Comparison of ENCODE assay signal across 8 mouse cellular contexts in the genomic region with DNA sequence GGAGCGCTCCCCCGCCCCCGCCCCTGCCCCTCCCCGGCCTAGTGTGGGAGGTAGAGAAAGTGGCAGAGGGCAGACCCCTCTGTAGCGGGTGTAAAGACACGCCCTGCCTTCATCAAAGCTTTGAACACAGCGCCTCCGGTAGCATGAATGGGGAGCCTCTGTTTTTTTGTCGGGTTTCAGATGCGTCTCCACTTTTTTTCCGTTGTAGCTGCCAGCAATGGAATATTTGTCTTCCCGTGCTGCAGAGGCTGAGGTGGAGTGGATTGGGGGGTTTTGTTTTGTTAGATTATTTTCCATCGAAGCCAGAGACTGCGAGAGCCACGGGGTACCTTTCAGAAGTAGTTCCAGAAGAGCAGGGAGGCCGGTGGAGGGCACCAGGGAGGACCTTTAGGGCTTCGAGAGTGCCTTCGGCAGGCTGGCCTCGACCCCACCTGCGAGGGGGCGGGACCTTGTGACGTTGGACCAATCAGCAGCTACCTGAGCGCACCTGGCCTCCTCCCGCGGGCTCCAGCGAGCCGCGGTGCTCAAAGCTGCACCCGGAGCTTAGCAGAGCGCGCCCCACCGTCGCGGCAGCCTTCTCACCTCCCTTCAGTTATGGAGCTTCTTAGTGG. TPM values are rescaled to one million over a fixed set of nuclear protein-coding genes. Genes with fewer than 3 reads are reported as not detected.
A peak's percentile ranks its signal among the peaks of the same experiment; 100 is the strongest.
DNase-seq lines count a peak whose midpoint lies in the region; ATAC-seq and TF ChIP-seq lines count a peak whose summit lies in the region.

A gene (plus strand): TSS at position 527 of the 611 bp plus-strand sequence.

- TF ChIP-seq CTCF in forebrain, postnatal 0 days (IDR thresholded peaks at IDR 0.05; ENCODE audit: low read depth) = no peak
- no peak for TF ChIP-seq CTCF in small intestine, adult 2 months (IDR thresholded peaks at IDR 0.05; ENCODE audit: extremely low read depth, insufficient read length, insufficient replicate concordance, low read depth, low read length)

- H3K4me3 ChIP-seq in forebrain, postnatal 0 days (ENCODE audit: low read depth, low read length) = peak within 1 kb of the TSS; percentile 33
- peak within 1 kb of the TSS; percentile 54 for H3K4me3 ChIP-seq in lung, embryonic 15.5 days
- peak within 1 kb of the TSS; percentile 46 for H3K4me3 ChIP-seq in small intestine, adult 2 months (ENCODE audit: low read depth, low read length)

- H3K4me2 ChIP-seq in forebrain, postnatal 0 days (ENCODE audit: low read depth) = peak within 1 kb of the TSS; percentile 47
- peak within 1 kb of the TSS; percentile 78 for H3K4me2 ChIP-seq in lung, embryonic 15.5 days

- no peak for TF ChIP-seq POLR2A in small intestine, adult 2 months (IDR thresholded peaks at IDR 0.05; ENCODE audit: low read depth, low read length)

- no peak within 1 kb of the TSS for H3K9ac ChIP-seq in forebrain, postnatal 0 days
- peak within 1 kb of the TSS; percentile 50 for H3K9ac ChIP-seq in lung, embryonic 15.5 days

- peak; percentile 42; the same call in 1 of the 2 replicates for ATAC-seq in forebrain, postnatal 0 days
- peak; percentile 73 for ATAC-seq in lung, embryonic 15.5 days (ENCODE audit: borderline replicate concordance, extremely low read depth, low FRiP score, low TSS enrichment)
- no peak for ATAC-seq in frontal cortex, adult (ENCODE audit: low TSS enrichment)

- peak; percentile 19 for DNase-seq in right cerebral cortex, postnatal 4 days
- no peak for DNase-seq in right cerebral cortex, postnatal 25 days
- peak; percentile 36 for DNase-seq in forebrain, postnatal 0 days
- peak; percentile 81 for DNase-seq in kidney, adult 9 months
- DNase-seq in frontal cortex, postnatal 10 days (ENCODE audit: low spot score in 2 of 2) = no peak

- no peaks in the 10 kb centered on the region for H3K36me3 ChIP-seq in forebrain, postnatal 0 days (ENCODE audit: insufficient read depth)
- no peaks in the 10 kb centered on the region for H3K36me3 ChIP-seq in lung, embryonic 15.5 days
- H3K36me3 ChIP-seq in small intestine, adult 2 months (ENCODE audit: control insufficient read depth, insufficient read depth, low read length) = no peaks in the 10 kb centered on the region

- peaks cover 57% of the 10 kb centered on the region for H3K27me3 ChIP-seq in forebrain, postnatal 0 days (ENCODE audit: insufficient read depth, low read length)
- H3K27me3 ChIP-seq in lung, embryonic 15.5 days = peaks cover 37% of the 10 kb centered on the region
- peaks cover 30% of the 10 kb centered on the region for H3K27me3 ChIP-seq in small intestine, adult 2 months (ENCODE audit: control insufficient read depth, insufficient read depth, low read length)

- H3K4me1 ChIP-seq in forebrain, postnatal 0 days (ENCODE audit: insufficient read depth) = peaks cover 10% of the 10 kb centered on the region; the same call in 1 of the 2 replicates
- peaks cover 54% of the 10 kb centered on the region for H3K4me1 ChIP-seq in lung, embryonic 15.5 days
- H3K4me1 ChIP-seq in small intestine, adult 2 months (ENCODE audit: control insufficient read depth, insufficient read depth, insufficient read length, low read length) = peaks cover 9% of the 10 kb centered on the region; the same call in 1 of the 2 replicates

- no peaks in the 10 kb centered on the region for H3K9me3 ChIP-seq in forebrain, postnatal 0 days (ENCODE audit: low read length)
- no peaks in the 10 kb centered on the region for H3K9me3 ChIP-seq in lung, embryonic 15.5 days

- H3K27ac ChIP-seq in forebrain, postnatal 0 days (ENCODE audit: low read depth, low read length) = no peak within 1 kb of the TSS
- H3K27ac ChIP-seq in lung, embryonic 15.5 days = peak within 1 kb of the TSS; percentile 74
- no peak within 1 kb of the TSS for H3K27ac ChIP-seq in small intestine, adult 2 months (ENCODE audit: insufficient read depth, low read depth, low read length)

- under 1% methylated on average over 34 of the region's 34 CpGs for WGBS in forebrain, postnatal 0 days
- WGBS in lung, embryonic 15.5 days = under 1% methylated on average over 34 of the region's 34 CpGs
- 2% methylated on average over 34 of the region's 34 CpGs for WGBS in small intestine, adult 2 months

RNA-seq across cellular contexts. Expression of the gene that starts here (rescaled TPM):
- total RNA-seq in forebrain, postnatal 0 days (2014; rRNA removed) = 0.85 and 1.3 TPM in 2 replicates
- polyA plus RNA-seq in forebrain, postnatal 0 days (2015; fragmentation: Nextera tagmentation; extraction: Ambion mirVana) = 1.2 and 1.4 TPM in 2 replicates
- 20.2 and 22.1 TPM in 2 replicates for polyA plus RNA-seq in lung, embryonic 15.5 days (2015; fragmentation: Nextera tagmentation; extraction: Ambion mirVana)
- polyA plus RNA-seq in small intestine, adult 2 months (2012; rRNA removed) = 0.34 and 0.42 TPM in 2 replicates

Comparison
In these comparisons a context has a peak if more than half of its experiments do, and no peak if none do; other contexts are left out.
1. DNase-seq: peak in right cerebral cortex, postnatal 4 days (single experiment), forebrain, postnatal 0 days (single experiment) and kidney, adult 9 months (single experiment); none in right cerebral cortex, postnatal 25 days (single experiment) and frontal cortex, postnatal 10 days (0 of 2).
2. Peak in every context shown above with its lines, with median percentiles within 50 percentile points of each other: H3K4me3 ChIP-seq.